Mouse (Mus musculus) heart, adult 8-10 months (tissue): ENCODE data around the gene Slc5a12. TPM values are rescaled to one million over a fixed set of nuclear protein-coding genes. Genes with fewer than 3 reads are reported as not detected.

Source experiments
- DNase-seq: peaks from one replicate; pipeline ENCODE4 v3.0.0; 2022; ENCODE audit warnings: low spot score
- total RNA-seq, 4 experiments: library from RNA; stranded (reverse); gene quantifications; 2 replicates each; pipeline ENCODE4 v1.2.4; 2022

Slc5a12 gene
- not detected for total RNA-seq

DNA sequence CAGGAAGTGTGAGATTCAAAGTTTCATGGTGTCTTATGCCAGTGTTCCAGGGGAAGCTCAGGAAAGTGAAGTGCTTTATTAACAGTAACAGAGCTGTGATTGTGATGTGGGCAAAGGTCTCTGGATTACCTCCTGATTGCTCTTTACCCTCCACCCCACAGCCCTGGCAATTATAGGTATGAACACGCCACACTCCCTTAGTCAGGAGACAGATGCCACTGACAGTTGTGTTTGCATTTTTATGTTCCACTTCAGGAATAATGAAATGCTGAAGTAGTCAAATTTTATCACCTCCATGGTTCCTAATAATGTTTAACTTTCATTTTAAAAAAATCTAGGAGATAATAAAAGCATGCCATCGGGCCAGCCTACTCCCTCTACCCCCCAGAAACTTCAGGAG is at the start of gene Slc5a12:
Gene Slc5a12 (plus strand): TSS at position 367 of the 400 bp plus-strand sequence.
- DNase-seq, result no peak

DNA sequence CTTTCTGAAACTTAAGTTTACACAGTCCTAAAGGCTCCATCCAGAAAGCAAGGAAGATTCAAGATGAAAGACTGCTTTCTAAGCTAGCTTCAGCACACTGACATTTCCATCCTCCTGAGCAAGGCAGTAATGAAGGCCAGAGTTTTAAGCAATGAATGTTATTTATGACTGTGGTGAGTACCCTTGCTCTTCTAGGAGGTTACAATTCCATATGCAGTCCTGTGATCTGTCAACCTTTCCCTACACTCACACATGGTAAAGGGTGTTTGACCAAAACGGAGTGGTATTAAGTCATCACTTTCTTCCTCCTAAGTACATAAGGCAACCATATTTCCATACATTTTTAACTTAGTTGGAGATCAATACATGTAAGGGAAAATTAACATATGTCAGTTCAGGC is 41.0 kb upstream of the Slc5a12 start:
- no peak for DNase-seq

DNA sequence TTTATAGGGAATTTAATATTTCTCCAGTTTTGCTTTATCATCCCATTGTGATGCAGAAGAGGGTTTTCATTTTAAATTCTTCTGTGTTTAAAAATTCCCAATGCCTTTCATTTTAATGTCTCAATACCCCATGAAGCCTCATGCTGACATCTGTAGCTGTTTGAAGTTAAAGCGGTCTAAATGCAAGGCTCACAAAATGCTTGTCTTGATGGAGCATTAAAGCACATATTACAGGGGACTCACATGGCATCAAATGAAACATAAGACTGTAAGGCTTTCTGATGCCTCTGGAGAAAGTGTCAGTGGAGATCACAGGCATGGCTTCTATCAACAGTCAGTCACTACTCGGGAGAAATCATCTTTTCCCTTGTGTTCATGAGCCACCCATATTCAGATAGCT is 34.5 kb upstream of the Slc5a12 start:
- DNase-seq, result no peak

DNA sequence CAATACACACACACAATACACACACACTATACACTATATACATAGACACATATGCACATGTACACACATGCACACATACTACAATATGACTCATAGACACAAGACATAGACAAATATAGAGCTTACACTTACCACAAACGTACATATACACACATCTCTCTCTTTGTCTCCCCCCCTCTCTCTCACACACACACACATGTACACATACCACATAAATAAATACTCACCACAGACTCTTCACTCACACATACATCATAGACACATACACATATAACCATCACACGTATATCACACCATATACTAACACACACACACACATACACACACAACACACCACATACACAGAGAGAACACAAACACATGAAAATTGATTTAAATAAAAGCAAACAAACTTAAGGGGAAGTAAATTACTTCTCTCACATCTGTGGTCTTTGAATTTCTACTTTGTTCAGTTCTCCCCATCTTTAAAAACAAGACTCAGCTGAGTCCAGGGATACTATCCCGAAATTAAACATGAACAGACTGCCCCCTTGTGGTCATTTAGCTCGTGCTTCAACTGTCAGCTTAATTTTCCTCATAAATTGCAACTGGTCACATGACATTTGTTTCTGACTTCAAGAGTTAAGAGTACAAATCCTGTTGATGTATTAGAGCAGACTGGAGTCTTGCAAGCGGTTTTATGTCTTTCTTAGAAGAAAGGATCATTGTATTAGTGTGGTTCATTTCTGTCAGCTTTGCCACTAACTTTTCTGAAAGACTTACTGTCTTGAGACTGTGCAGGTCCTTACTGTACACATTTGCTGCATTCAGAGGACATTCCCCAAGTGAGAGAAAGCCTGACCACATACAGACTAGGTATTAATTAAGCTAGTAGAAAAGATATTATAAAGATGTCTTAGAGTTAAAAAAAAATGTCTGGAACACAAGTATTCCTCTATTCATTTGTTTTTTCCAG is 32.1 kb upstream of the Slc5a12 start:
- DNase-seq, result peak; percentile 71

DNA sequence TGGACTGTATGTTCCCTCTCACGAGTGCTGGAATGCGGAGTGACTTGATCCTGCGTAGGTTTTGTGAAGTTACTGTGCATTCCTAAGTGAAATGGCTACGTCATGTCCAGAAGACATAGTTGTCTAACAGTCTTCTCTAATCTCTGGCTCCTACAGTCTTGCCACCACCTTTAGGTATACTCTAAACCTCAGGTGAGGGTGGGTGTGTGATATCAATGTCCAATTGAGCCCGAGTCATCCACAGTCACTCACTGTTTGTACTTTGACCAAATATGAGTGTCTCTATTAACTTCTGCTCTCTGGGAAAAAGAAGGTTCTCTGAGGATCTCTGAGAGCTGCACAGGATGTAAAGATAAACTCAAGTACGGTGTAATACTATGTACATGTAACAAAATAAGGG is 10.4 kb upstream of the Slc5a12 start:
- DNase-seq, result no peak

DNA sequence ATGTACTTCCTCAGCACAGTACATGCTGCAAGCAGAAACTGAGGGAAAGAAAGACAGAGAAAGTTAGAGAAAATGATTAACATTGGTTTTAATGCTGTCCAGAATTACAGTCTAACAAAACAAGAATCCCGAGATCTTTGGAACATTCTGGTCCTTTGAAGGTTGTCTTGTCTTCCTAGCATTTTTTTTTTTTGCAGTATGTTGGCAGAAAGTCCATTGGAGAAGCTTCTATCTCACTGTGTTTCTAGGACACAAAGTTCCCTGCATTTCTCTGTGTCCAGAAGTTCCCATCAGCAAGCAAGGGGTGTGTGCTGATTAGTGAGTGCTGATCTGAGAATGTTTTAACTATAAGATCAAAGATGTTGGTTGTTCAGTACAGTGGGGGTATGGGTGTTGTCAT is 7.1 kb upstream of the Slc5a12 start:
- no peak for DNase-seq

DNA sequence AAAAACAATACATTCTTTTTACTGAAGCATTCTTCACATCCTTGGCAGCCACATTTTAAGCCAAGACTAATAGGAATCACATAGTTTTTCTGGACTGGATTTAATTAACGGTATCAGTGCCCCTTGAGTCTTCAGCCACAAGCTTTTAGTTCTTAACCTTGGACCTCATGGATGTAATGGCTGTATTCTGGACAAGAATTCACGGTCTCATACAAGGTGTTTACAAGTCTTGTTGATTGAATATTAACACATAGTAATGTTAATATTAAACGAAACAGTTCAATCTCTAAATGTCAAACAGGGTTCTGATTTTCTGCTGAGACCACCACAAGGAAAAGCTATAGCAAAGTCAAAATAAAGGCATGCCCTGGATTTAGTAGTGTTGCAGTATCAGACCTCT is 4.8 kb upstream of the Slc5a12 start:
- DNase-seq, result no peak

DNA sequence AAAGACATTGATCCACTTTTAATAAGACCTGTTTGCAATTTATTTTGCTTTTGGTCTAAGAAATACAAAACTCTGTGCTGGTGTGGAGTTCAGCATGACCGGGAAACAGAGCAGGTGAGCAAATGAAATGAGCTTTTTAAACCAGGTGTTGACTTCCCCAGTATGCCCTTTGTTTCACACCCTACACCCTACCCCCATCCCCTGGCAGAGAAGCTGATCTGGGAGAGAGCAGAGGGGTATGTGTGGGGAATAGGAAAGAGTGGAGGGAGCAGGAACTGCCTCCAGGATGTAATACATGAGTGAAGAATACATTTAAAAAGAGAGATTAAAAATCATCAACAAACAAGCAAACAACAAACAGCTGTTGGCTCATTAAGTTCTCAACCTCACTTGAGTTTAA is 47.3 kb downstream of the Slc5a12 start:
- DNase-seq, result no peak

DNA sequence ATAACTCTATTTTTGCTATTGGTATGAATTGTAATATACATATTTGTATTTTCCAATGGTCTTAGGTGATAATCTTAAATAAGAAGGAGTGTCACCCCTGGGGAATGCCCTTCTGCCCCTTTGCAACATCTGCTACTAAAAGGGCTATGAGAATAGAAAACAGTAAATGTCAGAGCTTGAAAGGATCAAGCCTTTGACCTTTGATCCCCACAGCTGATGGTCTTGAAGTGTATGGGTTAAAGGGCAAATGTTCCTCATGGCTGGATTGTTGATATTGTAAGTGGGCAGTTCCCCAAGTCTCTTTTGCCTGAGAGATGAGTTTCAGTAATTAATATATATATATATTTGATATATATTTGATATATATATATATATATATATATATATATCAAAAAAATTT is 47.7 kb downstream of the Slc5a12 start:
- no peak for DNase-seq

DNA sequence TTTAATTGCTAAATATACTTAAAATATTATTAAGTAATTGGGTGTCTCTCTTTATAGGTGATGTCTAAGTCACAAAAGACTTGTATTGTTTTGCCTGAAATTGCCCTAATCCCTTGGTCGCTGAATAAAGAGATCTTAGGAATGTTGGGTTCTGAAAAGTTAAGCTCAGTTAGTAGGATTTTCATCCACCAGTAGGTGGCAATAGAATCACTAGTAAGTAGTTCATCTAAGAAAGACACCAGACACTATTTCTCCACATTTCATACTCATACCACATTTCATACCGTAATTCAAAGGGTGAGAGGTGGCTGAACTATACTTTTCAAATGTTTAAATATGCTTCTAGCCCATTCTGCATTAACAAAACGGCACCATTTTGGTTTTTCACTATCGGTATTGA is 66.2 kb downstream of the Slc5a12 start:
- peak; percentile 6 for DNase-seq

DNA sequence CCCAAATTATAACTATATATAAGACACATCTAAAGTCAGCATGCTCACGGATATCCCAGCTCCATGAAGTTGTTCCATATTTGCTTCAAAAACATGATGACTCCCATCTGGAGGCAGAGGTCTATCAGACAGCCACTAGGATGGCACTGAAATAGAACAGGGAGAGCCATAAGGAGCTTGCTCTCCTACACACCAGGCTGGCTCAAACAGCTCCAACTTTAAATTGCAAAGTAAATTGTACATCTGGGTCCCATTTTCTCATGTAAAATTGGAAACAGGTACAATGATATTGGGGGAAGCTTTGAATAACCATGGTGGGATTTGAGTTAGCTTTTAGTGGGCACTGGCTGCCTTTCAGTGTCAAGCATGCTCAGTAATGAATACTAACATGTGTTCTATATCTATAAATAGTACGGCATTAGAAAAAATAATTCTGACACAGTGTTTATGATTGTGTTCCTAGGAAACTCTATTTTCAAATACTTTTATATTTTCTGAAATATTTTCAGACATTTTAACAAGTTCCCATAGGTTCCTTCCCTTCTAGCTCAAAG is 74.0 kb downstream of the Slc5a12 start:
- no peak for DNase-seq

Other genes starting within 250 kb of the Slc5a12 start
- 1 to 10 TPM; 3.6 to 7.7 (median 5.9) TPM for gene Fibin, start 234.1 kb upstream of the Slc5a12 start, total RNA-seq
- not detected for gene Muc15, start 124.0 kb downstream of the Slc5a12 start, total RNA-seq